Mouse (Mus musculus): Measurements from ENCODE around the gene Tle2. TPM values are rescaled to one million over a fixed set of nuclear protein-coding genes. Genes with fewer than 3 reads are reported as not detected.
A peak's percentile ranks its signal among the peaks of the same experiment; 100 is the strongest.

The Tle2 gene
- polyA plus RNA-seq, 1 experiment from 2014 or later = 6.9 TPM

- H3K9me3 ChIP-seq (ENCODE audit: control insufficient read depth, low read length) = no peaks in the 10 kb centered on the region
- H3K27me3 ChIP-seq (replicated peaks; ENCODE audit: control insufficient read depth, insufficient read depth, low read length) = no peaks in the 10 kb centered on the region
- peaks cover 40% of the 10 kb centered on the region for H3K4me1 ChIP-seq (replicated peaks; ENCODE audit: control insufficient read depth, insufficient read depth, low read length)
- DNase-seq (ENCODE audit: low spot score) = no peak
- WGBS = 1% methylated on average over 36 of the region's 36 CpGs
- peak overlapping the region; percentile 90 for H3K4me3 ChIP-seq (ENCODE audit: low read depth, low read length)
- H3K27ac ChIP-seq (ENCODE audit: low read depth, low read length) = peak overlapping the region; percentile 85
- ATAC-seq (replicated peaks; ENCODE audit: low FRiP score) = peak; percentile 34
- peaks cover 8% of the 10 kb centered on the region for H3K36me3 ChIP-seq (ENCODE audit: control insufficient read depth, insufficient read depth, low read length)
- H3K9ac ChIP-seq (ENCODE audit: low read depth, low read length) = peak overlapping the region; percentile 93
- H3K4me2 ChIP-seq = peak overlapping the region; percentile 97
Observed at GRCm38 (mm10) chr10:81559627-81560539, 14.5 kb upstream of the Tle2 start.

GRCm38 (mm10) chr10:81560719-81561459 is 13.5 kb upstream of the Tle2 start:
- Histone ChIP-seq H3K4me2 (peak overlapping the region; percentile 97), H3K4me1 (replicated peaks; ENCODE audit: control insufficient read depth, insufficient read depth, low read length) (peaks cover 48% of the 10 kb centered on the region)
- DNase-seq (ENCODE audit: low spot score) = peak; percentile 65

GRCm38 (mm10) chr10:81562411-81562810 is 11.9 kb upstream of the Tle2 start:
- Histone ChIP-seq H3K27me3 (replicated peaks; ENCODE audit: control insufficient read depth, insufficient read depth, low read length) (0 out of 2 replicates have a peak, but pooled peaks cover 2% of the 10 kb centered on the region), H3K9me3 (ENCODE audit: control insufficient read depth, low read length) (no peaks in the 10 kb centered on the region), H3K4me2 (peak overlapping the region; percentile 20), H3K9ac (ENCODE audit: low read depth, low read length) (no peak overlapping the region), H3K4me1 (replicated peaks; ENCODE audit: control insufficient read depth, insufficient read depth, low read length) (peaks cover 51% of the 10 kb centered on the region), H3K4me3 (ENCODE audit: low read depth, low read length) (0 out of 2 replicates have a peak overlapping the region, but pooled peaks have one; percentile 3), H3K27ac (ENCODE audit: low read depth, low read length) (no peak overlapping the region; the same call in 1 of the 2 replicates), H3K36me3 (ENCODE audit: control insufficient read depth, insufficient read depth, low read length) (peaks cover 25% of the 10 kb centered on the region)
- WGBS = 78% methylated on average over 6 of the region's 6 CpGs
- no peak for DNase-seq (ENCODE audit: low spot score)
- ATAC-seq (replicated peaks; ENCODE audit: low FRiP score) = no peak

More at GRCm38 (mm10) chr10:81560719-81561459, 13.5 kb upstream of the Tle2 start:
- Histone ChIP-seq H3K36me3 (ENCODE audit: control insufficient read depth, insufficient read depth, low read length) (peaks cover 18% of the 10 kb centered on the region), H3K27ac (ENCODE audit: low read depth, low read length) (peak overlapping the region; percentile 85), H3K9me3 (ENCODE audit: control insufficient read depth, low read length) (no peaks in the 10 kb centered on the region), H3K27me3 (replicated peaks; ENCODE audit: control insufficient read depth, insufficient read depth, low read length) (0 out of 2 replicates have a peak, but pooled peaks cover 2% of the 10 kb centered on the region), H3K4me3 (ENCODE audit: low read depth, low read length) (peak overlapping the region; percentile 90), H3K9ac (ENCODE audit: low read depth, low read length) (peak overlapping the region; percentile 93)
- ATAC-seq (replicated peaks; ENCODE audit: low FRiP score) = peak; percentile 22; the same call in 1 of the 2 replicates
- 6% methylated on average over 16 of the region's 16 CpGs for WGBS

DNA sequence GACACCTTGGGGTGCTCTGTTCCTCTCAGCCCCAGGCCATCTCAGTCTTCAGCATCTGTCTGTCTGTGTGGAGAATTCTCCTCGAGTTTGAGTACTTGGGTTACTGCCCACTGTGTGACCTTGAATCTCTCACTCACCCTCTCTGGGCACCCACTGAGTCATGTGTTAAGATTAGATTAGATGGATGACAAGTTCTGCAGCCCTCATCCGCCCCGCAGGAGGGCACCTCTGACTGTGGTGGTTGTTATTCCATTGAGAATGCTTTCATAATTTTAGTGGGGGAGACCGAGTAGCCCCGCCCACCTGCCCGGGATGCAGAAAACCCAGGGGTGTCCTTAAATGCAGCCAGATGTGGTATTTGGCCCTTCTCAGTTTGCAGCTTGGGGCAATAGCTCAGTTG is 10.9 kb upstream of the Tle2 start:
- H3K4me2 ChIP-seq = peak overlapping the region; percentile 52
- no peak overlapping the region for H3K9ac ChIP-seq (ENCODE audit: low read depth, low read length)
- peaks cover 2% of the 10 kb centered on the region; the same call in 1 of the 2 replicates for H3K27me3 ChIP-seq (replicated peaks; ENCODE audit: control insufficient read depth, insufficient read depth, low read length)
- no peak for DNase-seq (ENCODE audit: low spot score)
- H3K4me3 ChIP-seq (ENCODE audit: low read depth, low read length) = no peak overlapping the region
- peaks cover 25% of the 10 kb centered on the region for H3K36me3 ChIP-seq (ENCODE audit: control insufficient read depth, insufficient read depth, low read length)
- H3K4me1 ChIP-seq (replicated peaks; ENCODE audit: control insufficient read depth, insufficient read depth, low read length) = peaks cover 56% of the 10 kb centered on the region
- 39% methylated on average over 6 of the region's 6 CpGs for WGBS
- H3K9me3 ChIP-seq (ENCODE audit: control insufficient read depth, low read length) = no peaks in the 10 kb centered on the region
- no peak for ATAC-seq (replicated peaks; ENCODE audit: low FRiP score)
- H3K27ac ChIP-seq (ENCODE audit: low read depth, low read length) = 0 out of 2 replicates have a peak overlapping the region, but pooled peaks have one; percentile 19

- DNase-seq (ENCODE audit: low spot score) (no peak), ATAC-seq (replicated peaks; ENCODE audit: low FRiP score) (no peak)
- 11% methylated on average over 10 of the region's 10 CpGs for WGBS
- Histone ChIP-seq H3K9ac (ENCODE audit: low read depth, low read length) (0 out of 2 replicates have a peak overlapping the region, but pooled peaks have one; percentile 30), H3K9me3 (ENCODE audit: control insufficient read depth, low read length) (no peaks in the 10 kb centered on the region), H3K36me3 (ENCODE audit: control insufficient read depth, insufficient read depth, low read length) (peaks cover 25% of the 10 kb centered on the region), H3K27ac (ENCODE audit: low read depth, low read length) (no peak overlapping the region), H3K4me3 (ENCODE audit: low read depth, low read length) (peak overlapping the region; percentile 26; the same call in 1 of the 2 replicates), H3K4me1 (replicated peaks; ENCODE audit: control insufficient read depth, insufficient read depth, low read length) (peaks cover 58% of the 10 kb centered on the region), H3K4me2 (peak overlapping the region; percentile 52), H3K27me3 (replicated peaks; ENCODE audit: control insufficient read depth, insufficient read depth, low read length) (peaks cover 2% of the 10 kb centered on the region)
Observed at GRCm38 (mm10) chr10:81564216-81564615, 10.1 kb upstream of the Tle2 start.

GRCm38 (mm10) chr10:81564734-81565133 is 9.6 kb upstream of the Tle2 start:
- WGBS = 30% methylated on average over 10 of the region's 10 CpGs
- peaks cover 63% of the 10 kb centered on the region for H3K4me1 ChIP-seq (replicated peaks; ENCODE audit: control insufficient read depth, insufficient read depth, low read length)
- ATAC-seq (replicated peaks; ENCODE audit: low FRiP score) = no peak
- H3K9ac ChIP-seq (ENCODE audit: low read depth, low read length) = no peak overlapping the region
- no peak overlapping the region for H3K4me3 ChIP-seq (ENCODE audit: low read depth, low read length)
- peaks cover 25% of the 10 kb centered on the region for H3K36me3 ChIP-seq (ENCODE audit: control insufficient read depth, insufficient read depth, low read length)
- H3K27me3 ChIP-seq (replicated peaks; ENCODE audit: control insufficient read depth, insufficient read depth, low read length) = peaks cover 2% of the 10 kb centered on the region
- H3K27ac ChIP-seq (ENCODE audit: low read depth, low read length) = no peak overlapping the region
- no peaks in the 10 kb centered on the region for H3K9me3 ChIP-seq (ENCODE audit: control insufficient read depth, low read length)
- H3K4me2 ChIP-seq = no peak overlapping the region
- no peak for DNase-seq (ENCODE audit: low spot score)

DNA sequence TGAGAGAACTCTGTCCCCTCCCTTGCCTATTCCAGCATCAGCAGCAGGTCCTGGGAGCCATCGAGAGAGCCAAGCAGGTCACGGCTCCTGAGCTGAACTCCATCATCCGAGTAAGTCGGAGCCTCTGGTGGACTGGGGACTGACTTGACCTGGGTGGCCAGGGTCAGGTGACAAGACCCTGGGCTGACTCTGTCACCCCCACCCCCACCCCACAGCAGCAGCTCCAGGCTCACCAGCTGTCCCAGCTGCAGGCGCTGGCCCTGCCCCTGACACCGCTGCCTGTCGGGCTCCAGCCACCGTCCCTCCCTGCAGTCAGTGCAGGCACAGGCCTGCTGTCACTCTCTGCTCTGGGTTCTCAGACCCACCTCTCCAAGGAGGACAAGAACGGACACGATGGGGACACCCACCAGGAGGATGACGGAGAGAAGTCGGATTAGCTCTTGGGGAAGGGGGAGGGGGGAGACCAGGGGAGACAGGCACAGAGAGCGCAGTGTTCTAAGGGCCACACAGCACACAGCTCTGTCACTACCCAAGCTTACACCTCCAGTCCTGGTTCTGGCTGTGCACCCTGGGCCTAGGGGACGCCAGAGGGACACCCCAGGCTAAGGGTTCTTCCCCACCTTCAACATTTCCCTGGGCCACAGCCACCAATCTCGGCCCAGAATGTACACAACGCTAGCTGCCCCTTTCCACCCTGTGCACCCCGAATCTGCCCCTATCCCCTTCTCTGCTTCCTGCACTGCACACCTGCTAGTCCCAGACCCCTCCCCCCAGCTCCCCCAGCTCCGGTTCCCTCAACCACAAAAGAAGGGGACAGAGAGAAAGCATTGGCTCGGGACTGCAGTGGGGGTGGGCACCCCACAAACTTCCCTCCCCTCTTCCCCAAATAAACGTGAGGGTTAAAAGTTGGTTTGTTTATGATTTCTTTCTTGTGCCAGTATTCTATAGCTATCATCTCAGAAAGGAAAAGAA is 8.8 kb upstream of the Tle2 start:
- H3K36me3 ChIP-seq (ENCODE audit: control insufficient read depth, insufficient read depth, low read length) = peaks cover 25% of the 10 kb centered on the region
- H3K27ac ChIP-seq (ENCODE audit: low read depth, low read length) = no peak overlapping the region
- no peak overlapping the region for H3K4me2 ChIP-seq
- no peaks in the 10 kb centered on the region for H3K9me3 ChIP-seq (ENCODE audit: control insufficient read depth, low read length)
- no peak overlapping the region for H3K4me3 ChIP-seq (ENCODE audit: low read depth, low read length)
- no peak overlapping the region; the same call in 1 of the 2 replicates for H3K9ac ChIP-seq (ENCODE audit: low read depth, low read length)
- peaks cover 69% of the 10 kb centered on the region for H3K4me1 ChIP-seq (replicated peaks; ENCODE audit: control insufficient read depth, insufficient read depth, low read length)
- 53% methylated on average over 20 of the region's 20 CpGs for WGBS
- peaks cover 2% of the 10 kb centered on the region for H3K27me3 ChIP-seq (replicated peaks; ENCODE audit: control insufficient read depth, insufficient read depth, low read length)
- ATAC-seq (replicated peaks; ENCODE audit: low FRiP score) = no peak
- DNase-seq (ENCODE audit: low spot score) = no peak
